ENCODE assay signal across 8 mouse cellular contexts in genomic region chr4:98322223-98322622, GRCm38 (mm10).
DNase-seq lines count a peak whose midpoint lies in the region; ATAC-seq and TF ChIP-seq lines count a peak whose summit lies in the region.

No protein-coding gene starts in this region.

- H3K4me2 ChIP-seq in CH12.LX (ENCODE audit: insufficient read depth, low read depth, poor library complexity, severe bottlenecking) = no peak overlapping the region
- H3K4me2 ChIP-seq in forebrain, embryonic 12.5 days = peak overlapping the region; percentile 65
- peak overlapping the region; percentile 78 for H3K4me2 ChIP-seq in heart, postnatal 0 days (ENCODE audit: low read depth, low read length)
- H3K4me2 ChIP-seq in liver, embryonic 15.5 days = peak overlapping the region; percentile 68
- peak overlapping the region; percentile 57 for H3K4me2 ChIP-seq in neural tube, embryonic 11.5 days (ENCODE audit: low read depth)
- peak overlapping the region; percentile 80 for H3K4me2 ChIP-seq in stomach, embryonic 16.5 days (ENCODE audit: low read depth, low read length)

- H3K9ac ChIP-seq in CH12.LX (ENCODE audit: insufficient read depth, low read depth) = no peak overlapping the region
- H3K9ac ChIP-seq in forebrain, embryonic 12.5 days = peak overlapping the region; percentile 69
- H3K9ac ChIP-seq in heart, postnatal 0 days (replicated peaks; ENCODE audit: low read depth, low read length) = peak overlapping the region; percentile 41
- H3K9ac ChIP-seq in liver, embryonic 15.5 days = no peak overlapping the region
- peak overlapping the region; percentile 53 for H3K9ac ChIP-seq in neural tube, embryonic 11.5 days (ENCODE audit: low read length)
- peak overlapping the region; percentile 72 for H3K9ac ChIP-seq in stomach, embryonic 16.5 days (ENCODE audit: low read length)

- no peaks in the 10 kb centered on the region for H3K36me3 ChIP-seq in CH12.LX (replicated peaks in 1 of 2; ENCODE audit: control insufficient read depth in 1 of 2, insufficient read depth in 1 of 2, low read length in 1 of 2)
- H3K36me3 ChIP-seq in forebrain, embryonic 12.5 days (replicated peaks) = no peaks in the 10 kb centered on the region
- no peaks in the 10 kb centered on the region for H3K36me3 ChIP-seq in heart, postnatal 0 days (replicated peaks; ENCODE audit: control insufficient read depth, insufficient read depth, low read length)
- H3K36me3 ChIP-seq in liver, embryonic 15.5 days (replicated peaks) = no peaks in the 10 kb centered on the region
- H3K36me3 ChIP-seq in neural tube, embryonic 11.5 days (ENCODE audit: control insufficient read depth, insufficient read depth, low read length) = no peaks in the 10 kb centered on the region
- H3K36me3 ChIP-seq in stomach, embryonic 16.5 days (ENCODE audit: control insufficient read depth, insufficient read depth, low read length) = no peaks in the 10 kb centered on the region

- under 1% methylated on average over 29 of the region's 29 CpGs for WGBS in forebrain, embryonic 12.5 days
- WGBS in heart, postnatal 0 days = under 1% methylated on average over 29 of the region's 29 CpGs
- under 1% methylated on average over 29 of the region's 29 CpGs for WGBS in liver, embryonic 15.5 days (ENCODE audit: insufficient replicate concordance)
- WGBS in neural tube, embryonic 11.5 days = under 1% methylated on average over 29 of the region's 29 CpGs
- under 1% methylated on average over 29 of the region's 29 CpGs for WGBS in stomach, embryonic 16.5 days

- H3K9me3 ChIP-seq in CH12.LX (replicated peaks; ENCODE audit: low read length) = peaks cover 3% of the 10 kb centered on the region
- 0 out of 2 replicates have a peak, but pooled peaks cover 6% of the 10 kb centered on the region for H3K9me3 ChIP-seq in forebrain, embryonic 12.5 days
- peaks cover 5% of the 10 kb centered on the region for H3K9me3 ChIP-seq in heart, postnatal 0 days (replicated peaks; ENCODE audit: control insufficient read depth, low read length)
- H3K9me3 ChIP-seq in liver, embryonic 15.5 days (replicated peaks) = no peaks in the 10 kb centered on the region
- H3K9me3 ChIP-seq in neural tube, embryonic 11.5 days (ENCODE audit: control insufficient read depth, low read length) = no peaks in the 10 kb centered on the region
- peaks cover 4% of the 10 kb centered on the region; the same call in 1 of the 2 replicates for H3K9me3 ChIP-seq in stomach, embryonic 16.5 days (replicated peaks; ENCODE audit: control insufficient read depth, low read length)

- H3K4me1 ChIP-seq in CH12.LX (ENCODE audit: control insufficient read depth in 1 of 2, insufficient read depth in 2 of 2) = peaks cover 0 to 4% of the 10 kb centered on the region in 2 experiments; a peak in 1 of 4 replicates
- H3K4me1 ChIP-seq in forebrain, embryonic 12.5 days = peaks cover 14% of the 10 kb centered on the region
- peaks cover 9% of the 10 kb centered on the region; the same call in 1 of the 2 replicates for H3K4me1 ChIP-seq in heart, postnatal 0 days (ENCODE audit: control insufficient read depth, insufficient read depth)
- H3K4me1 ChIP-seq in liver, embryonic 15.5 days (replicated peaks) = no peaks in the 10 kb centered on the region; the same call in 1 of the 2 replicates
- peaks cover 6% of the 10 kb centered on the region; the same call in 1 of the 2 replicates for H3K4me1 ChIP-seq in neural tube, embryonic 11.5 days (ENCODE audit: control insufficient read depth, insufficient read depth, low read length)
- H3K4me1 ChIP-seq in stomach, embryonic 16.5 days (ENCODE audit: control insufficient read depth, insufficient read depth, low read length) = peaks cover 5% of the 10 kb centered on the region; the same call in 1 of the 2 replicates

- no peak for TF ChIP-seq POLR2A in CH12.LX (IDR thresholded peaks at IDR 0.05; ENCODE audit: low read depth, low read length)

- H3K79me2 ChIP-seq in CH12.LX (replicated peaks; ENCODE audit: control insufficient read depth, extremely low read depth, insufficient read depth, poor library complexity, severe bottlenecking) = no peaks in the 10 kb centered on the region

- peak; percentile 41 for TF ChIP-seq RAD21 in CH12.LX (IDR thresholded peaks at IDR 0.05; ENCODE audit: low read depth, low read length)

- in situ Hi-C loops in CH12.LX (cut with MboI; ENCODE audit: low pct_ligation_motif_present, low pct_unique_long_range_greater_than_20kb, low sequenced_read_pairs) = no loop called here

- peak; percentile 93 for ATAC-seq in forebrain, embryonic 12.5 days (ENCODE audit: low FRiP score)
- ATAC-seq in heart, postnatal 0 days (ENCODE audit: insufficient read depth, low read depth) = peak; percentile 93
- ATAC-seq in liver, embryonic 15.5 days (ENCODE audit: insufficient read depth) = peak; percentile 61
- peak; percentile 92 for ATAC-seq in neural tube, embryonic 11.5 days (ENCODE audit: insufficient read depth, low FRiP score, low TSS enrichment)
- ATAC-seq in stomach, embryonic 16.5 days (ENCODE audit: insufficient read depth, low FRiP score) = peak; percentile 91

- peaks cover 41% of the 10 kb centered on the region for H3K27me3 ChIP-seq in CH12.LX (replicated peaks)
- no peaks in the 10 kb centered on the region for H3K27me3 ChIP-seq in forebrain, embryonic 12.5 days
- H3K27me3 ChIP-seq in heart, postnatal 0 days (ENCODE audit: control insufficient read depth, insufficient read depth, low read length) = no peaks in the 10 kb centered on the region
- peaks cover 41% of the 10 kb centered on the region for H3K27me3 ChIP-seq in liver, embryonic 15.5 days
- no peaks in the 10 kb centered on the region for H3K27me3 ChIP-seq in neural tube, embryonic 11.5 days (ENCODE audit: control insufficient read depth, insufficient read depth, low read length)
- H3K27me3 ChIP-seq in stomach, embryonic 16.5 days (ENCODE audit: control insufficient read depth, insufficient read depth, low read length) = no peaks in the 10 kb centered on the region

- no peak for TF ChIP-seq EP300 in CH12.LX (IDR thresholded peaks at IDR 0.05; ENCODE audit: low read length)
- TF ChIP-seq EP300 in heart, postnatal 0 days (IDR thresholded peaks at IDR 0.05; ENCODE audit: low read depth) = peak; percentile 47

- peak overlapping the region in 1 of 3 experiments; percentile 31 for H3K4me3 ChIP-seq in CH12.LX (replicated peaks in 1 of 3; ENCODE audit: low read depth in 2 of 3, low read length in 2 of 3, poor library complexity in 1 of 3)
- peak overlapping the region; percentile 33 for H3K4me3 ChIP-seq in forebrain, embryonic 12.5 days (replicated peaks)
- H3K4me3 ChIP-seq in heart, postnatal 0 days (ENCODE audit: low read depth, low read length) = peak overlapping the region; percentile 44
- H3K4me3 ChIP-seq in liver, embryonic 15.5 days (replicated peaks) = peak overlapping the region; percentile 46
- peak overlapping the region; percentile 26 for H3K4me3 ChIP-seq in neural tube, embryonic 11.5 days (ENCODE audit: low read depth, low read length)
- H3K4me3 ChIP-seq in stomach, embryonic 16.5 days (replicated peaks; ENCODE audit: low read length) = peak overlapping the region; percentile 50

- dilution Hi-C loops in CH12.LX (cut with MboI; ENCODE audit: extremely low pct_ligation_motif_present, extremely low pct_unique_long_range_greater_than_20kb, low sequenced_read_pairs) = no loop called here

- no peak overlapping the region for H3K27ac ChIP-seq in CH12.LX (ENCODE audit: insufficient read depth, low read depth)
- peak overlapping the region; percentile 87 for H3K27ac ChIP-seq in forebrain, embryonic 12.5 days
- H3K27ac ChIP-seq in heart, postnatal 0 days (ENCODE audit: low read depth) = peak overlapping the region; percentile 87
- H3K27ac ChIP-seq in liver, embryonic 15.5 days (replicated peaks) = no peak overlapping the region
- H3K27ac ChIP-seq in neural tube, embryonic 11.5 days (ENCODE audit: low read depth, low read length) = peak overlapping the region; percentile 63
- H3K27ac ChIP-seq in stomach, embryonic 16.5 days (ENCODE audit: low read length) = peak overlapping the region; percentile 87

- DNase-seq in CH12.LX (ENCODE audit: extremely low read depth) = peak; percentile 61
- DNase-seq in c-Kit-positive CD71-positive TER-119-positive erythroid progenitor cells, embryonic 14.5 days (ENCODE audit: low spot score) = peak; percentile 54
- DNase-seq in heart, postnatal 0 days (ENCODE audit: low spot score) = peak; percentile 90
- DNase-seq in kidney, postnatal 4 days = peak; percentile 97
- peak; percentile 95 for DNase-seq in neural tube, embryonic 11.5 days (ENCODE audit: low spot score)

- peak in 1 of 2 experiments; percentile 53; a peak in 3 of 4 replicates for TF ChIP-seq CTCF in CH12.LX (conservative IDR thresholded peaks at IDR 0.05 in 1 of 2, IDR thresholded peaks at IDR 0.05 in 1 of 2; ENCODE audit: low read depth in 2 of 2, low read length in 2 of 2)
- TF ChIP-seq CTCF in heart, postnatal 0 days (IDR thresholded peaks at IDR 0.05; ENCODE audit: low read depth) = peak; percentile 97

TF ChIP-seq in CH12.LX, 34 proteins besides CTCF, POLR2A, EP300 and RAD21:
- TF ChIP-seq BHLHE40 (IDR thresholded peaks at IDR 0.05; ENCODE audit: low read depth, low read length) (peak; percentile 26; the same call in 1 of the 2 replicates), SMC3 (IDR thresholded peaks at IDR 0.05; ENCODE audit: low read depth, low read length) (peak; percentile 22; the same call in 1 of the 2 replicates), SIN3A (IDR thresholded peaks at IDR 0.05; ENCODE audit: low read length) (no peak)

Comparison
In these comparisons a context has a peak if more than half of its experiments do, and no peak if none do; other contexts are left out.
1. H3K27ac ChIP-seq: peak in forebrain, embryonic 12.5 days (single experiment), heart, postnatal 0 days (single experiment), neural tube, embryonic 11.5 days (single experiment) and stomach, embryonic 16.5 days (single experiment); none in CH12.LX (single experiment) and liver, embryonic 15.5 days (single experiment).
2. H3K9ac ChIP-seq: peak in forebrain, embryonic 12.5 days (single experiment), heart, postnatal 0 days (single experiment), neural tube, embryonic 11.5 days (single experiment) and stomach, embryonic 16.5 days (single experiment); none in CH12.LX (single experiment) and liver, embryonic 15.5 days (single experiment).
3. Peak in every context shown above with its lines, with median percentiles within 50 percentile points of each other: DNase-seq and ATAC-seq.